Mouse (Mus musculus): ENCODE data around the gene Atf3. TPM values are rescaled to one million over a fixed set of nuclear protein-coding genes. Genes with fewer than 3 reads are reported as not detected.

Atf3 gene
- polyA plus RNA-seq, 1 experiment from 2014 or later, result 1.8 TPM

DNA sequence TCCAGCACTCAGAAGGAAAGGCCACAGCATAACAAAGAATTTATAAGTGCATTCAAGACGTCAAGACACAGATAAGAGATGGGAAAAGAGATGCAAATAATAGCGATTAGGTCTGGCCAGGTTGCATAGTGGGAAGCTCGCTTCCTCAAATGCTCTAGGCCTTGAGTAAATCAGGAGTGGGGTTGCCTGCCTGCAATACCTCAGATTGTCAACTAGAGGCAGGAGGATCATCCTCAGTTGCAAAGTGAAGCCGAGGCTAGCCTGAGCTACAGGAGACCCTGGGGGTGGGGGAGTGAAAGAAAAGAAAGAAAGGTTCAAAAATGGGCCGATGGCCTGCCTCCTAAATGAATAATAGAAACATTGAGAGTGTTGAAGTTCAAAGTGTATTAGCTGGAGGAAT is 12.0 kb downstream of the Atf3 start:
- Histone ChIP-seq H3K36me3 (ENCODE audit: control insufficient read depth, insufficient read depth, low read length) (no peaks in the 10 kb centered on the region), H3K9me3 (ENCODE audit: control insufficient read depth, low read length) (no peaks in the 10 kb centered on the region), H3K4me2 (ENCODE audit: low read length) (no peak overlapping the region), H3K9ac (replicated peaks; ENCODE audit: low read length) (no peak overlapping the region), H3K27me3 (ENCODE audit: control insufficient read depth, insufficient read depth, low read length) (no peaks in the 10 kb centered on the region), H3K27ac (replicated peaks; ENCODE audit: low read depth, low read length) (no peak overlapping the region), H3K4me3 (replicated peaks; ENCODE audit: low read depth, low read length) (no peak overlapping the region), H3K4me1 (ENCODE audit: control insufficient read depth, insufficient read depth, low read length) (no peaks in the 10 kb centered on the region)
- 82% methylated on average over 5 of the region's 5 CpGs for WGBS
- DNase-seq, result no peak
- no peak for ATAC-seq (ENCODE audit: low FRiP score, low TSS enrichment)

DNA sequence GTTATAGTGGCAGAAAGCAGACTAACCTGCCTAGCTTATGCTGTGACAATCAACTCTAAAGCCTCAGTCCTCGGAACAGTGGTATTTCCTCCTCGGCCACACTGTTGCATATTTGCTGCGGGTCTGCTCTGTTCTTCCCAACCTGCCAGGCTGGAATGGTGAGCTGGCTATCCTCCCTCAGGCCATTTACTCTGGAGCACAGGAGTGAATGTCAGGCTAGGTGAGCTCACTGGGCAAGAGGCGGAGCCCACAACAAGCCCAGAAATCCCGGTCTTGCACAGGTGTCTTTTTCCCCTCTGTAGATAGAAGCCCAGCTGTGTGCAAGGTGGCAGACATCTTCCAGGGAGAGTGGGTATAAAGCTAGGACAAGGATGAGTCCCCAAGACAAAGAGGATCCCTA is 13.0 kb downstream of the Atf3 start:
- Histone ChIP-seq H3K36me3 (ENCODE audit: control insufficient read depth, insufficient read depth, low read length) (no peaks in the 10 kb centered on the region), H3K4me2 (ENCODE audit: low read length) (no peak overlapping the region), H3K9me3 (ENCODE audit: control insufficient read depth, low read length) (no peaks in the 10 kb centered on the region), H3K4me3 (replicated peaks; ENCODE audit: low read depth, low read length) (no peak overlapping the region), H3K9ac (replicated peaks; ENCODE audit: low read length) (no peak overlapping the region), H3K27me3 (ENCODE audit: control insufficient read depth, insufficient read depth, low read length) (no peaks in the 10 kb centered on the region), H3K4me1 (ENCODE audit: control insufficient read depth, insufficient read depth, low read length) (no peaks in the 10 kb centered on the region), H3K27ac (replicated peaks; ENCODE audit: low read depth, low read length) (no peak overlapping the region)
- no peak for ATAC-seq (ENCODE audit: low FRiP score, low TSS enrichment)
- WGBS, result 88% methylated on average over 5 of the region's 5 CpGs
- DNase-seq, result no peak

DNA sequence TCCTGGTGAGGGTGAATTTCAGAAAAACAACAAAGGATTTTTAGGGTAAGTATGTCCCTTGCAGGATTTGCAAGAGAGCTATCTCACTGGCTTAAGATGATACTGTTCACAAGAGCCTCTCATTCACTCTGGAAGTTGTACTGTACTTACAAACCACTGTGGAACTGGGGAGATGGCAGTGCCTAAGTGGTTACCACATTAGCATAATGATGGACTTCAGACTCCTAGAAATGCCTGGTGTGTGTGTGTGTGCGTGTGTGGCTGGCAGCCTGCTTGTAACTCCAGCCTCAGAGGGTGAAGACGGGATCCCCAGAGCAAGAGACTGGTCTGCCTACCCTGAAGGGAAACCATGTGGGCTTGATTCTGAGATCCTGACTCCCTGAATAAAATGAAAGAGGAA is 14.3 kb downstream of the Atf3 start:
- H3K9ac ChIP-seq (replicated peaks; ENCODE audit: low read length), result no peak overlapping the region
- H3K4me1 ChIP-seq (ENCODE audit: control insufficient read depth, insufficient read depth, low read length), result no peaks in the 10 kb centered on the region
- no peak overlapping the region for H3K4me2 ChIP-seq (ENCODE audit: low read length)
- H3K9me3 ChIP-seq (ENCODE audit: control insufficient read depth, low read length), result no peaks in the 10 kb centered on the region
- DNase-seq, result no peak
- no peaks in the 10 kb centered on the region for H3K27me3 ChIP-seq (ENCODE audit: control insufficient read depth, insufficient read depth, low read length)
- no peak for ATAC-seq (ENCODE audit: low FRiP score, low TSS enrichment)
- WGBS, result 67% methylated on average over 2 of the region's 2 CpGs
- H3K27ac ChIP-seq (replicated peaks; ENCODE audit: low read depth, low read length), result no peak overlapping the region
- no peak overlapping the region for H3K4me3 ChIP-seq (replicated peaks; ENCODE audit: low read depth, low read length)
- H3K36me3 ChIP-seq (ENCODE audit: control insufficient read depth, insufficient read depth, low read length), result no peaks in the 10 kb centered on the region

GRCm38 (mm10) chr1:191202208-191202952 is 15.5 kb downstream of the Atf3 start:
- H3K9me3 ChIP-seq (ENCODE audit: control insufficient read depth, low read length), result no peaks in the 10 kb centered on the region
- no peak overlapping the region for H3K9ac ChIP-seq (replicated peaks; ENCODE audit: low read length)
- no peak overlapping the region for H3K4me2 ChIP-seq (ENCODE audit: low read length)
- 84% methylated on average over 11 of the region's 11 CpGs for WGBS
- H3K4me1 ChIP-seq (ENCODE audit: control insufficient read depth, insufficient read depth, low read length), result no peaks in the 10 kb centered on the region
- H3K4me3 ChIP-seq (replicated peaks; ENCODE audit: low read depth, low read length), result no peak overlapping the region
- DNase-seq (no peak), ATAC-seq (ENCODE audit: low FRiP score, low TSS enrichment) (no peak)
- H3K27ac ChIP-seq (replicated peaks; ENCODE audit: low read depth, low read length), result no peak overlapping the region
- no peaks in the 10 kb centered on the region for H3K36me3 ChIP-seq (ENCODE audit: control insufficient read depth, insufficient read depth, low read length)
- H3K27me3 ChIP-seq (ENCODE audit: control insufficient read depth, insufficient read depth, low read length), result no peaks in the 10 kb centered on the region

DNA sequence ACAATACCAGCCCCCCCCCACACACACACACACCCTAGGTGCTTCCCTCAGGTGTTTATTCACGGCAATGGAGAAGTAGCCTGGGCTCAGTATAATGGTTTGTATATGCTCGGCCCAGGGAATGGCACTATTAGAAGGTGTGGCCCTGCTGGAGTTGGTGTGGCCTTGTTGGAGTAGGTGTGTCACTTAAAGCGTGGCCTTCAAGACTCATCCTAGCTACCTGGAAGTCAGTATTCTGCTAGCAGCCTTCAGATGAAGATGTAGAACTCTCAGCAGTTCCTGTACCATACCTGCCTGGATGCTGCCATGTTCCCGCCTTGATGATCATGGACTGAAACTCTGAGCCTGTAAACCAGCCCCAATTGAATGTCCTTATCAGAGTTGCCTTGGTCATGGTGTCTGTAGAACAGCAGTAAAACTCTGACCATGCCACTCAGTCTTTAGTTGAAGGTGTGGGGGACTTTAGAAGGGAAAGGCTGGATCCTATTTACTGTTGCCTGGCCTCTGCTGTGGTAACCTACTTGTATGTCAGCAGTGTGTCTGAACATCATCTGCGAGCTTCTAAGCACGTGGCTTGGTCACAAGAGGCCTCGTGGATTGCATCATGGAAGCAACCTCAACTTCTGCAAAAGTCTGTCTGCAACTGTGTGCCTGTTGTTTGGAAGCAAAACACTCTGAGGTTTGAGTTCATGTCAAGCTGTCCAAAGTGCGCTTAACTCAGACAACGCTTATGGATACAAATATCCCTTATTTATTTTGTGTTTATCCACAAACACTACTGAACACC is 16.8 kb downstream of the Atf3 start:
- WGBS, result 87% methylated on average over 9 of the region's 9 CpGs
- no peaks in the 10 kb centered on the region for H3K27me3 ChIP-seq (ENCODE audit: control insufficient read depth, insufficient read depth, low read length)

DNA sequence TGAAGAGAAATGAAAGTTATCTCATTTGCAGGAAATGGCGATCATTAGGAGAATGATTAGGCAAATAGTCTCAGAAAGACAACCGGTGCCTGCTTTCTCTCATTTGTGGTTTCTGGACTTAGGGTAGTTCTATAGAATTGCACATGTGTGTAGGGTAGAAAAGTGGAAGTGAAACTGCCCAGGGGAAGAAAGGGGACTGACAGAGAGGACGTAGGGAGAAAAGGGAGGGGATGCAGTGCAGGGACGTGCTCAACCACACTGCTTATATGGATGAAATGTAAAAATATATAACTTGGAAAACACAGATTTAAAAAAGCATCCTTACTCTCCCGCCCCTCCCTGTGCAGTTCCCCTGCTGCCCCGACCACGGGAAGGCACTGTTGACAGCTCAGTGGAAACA is 19.9 kb downstream of the Atf3 start:
- no peak for DNase-seq

More for the DNA sequence above, 16.8 kb downstream of the Atf3 start:
- H3K4me2 ChIP-seq (ENCODE audit: low read length), result no peak overlapping the region
- H3K4me1 ChIP-seq (ENCODE audit: control insufficient read depth, insufficient read depth, low read length), result no peaks in the 10 kb centered on the region
- no peak for DNase-seq
- ATAC-seq (ENCODE audit: low FRiP score, low TSS enrichment), result no peak
- H3K4me3 ChIP-seq (replicated peaks; ENCODE audit: low read depth, low read length), result no peak overlapping the region
- H3K9me3 ChIP-seq (ENCODE audit: control insufficient read depth, low read length), result no peaks in the 10 kb centered on the region
- no peak overlapping the region for H3K9ac ChIP-seq (replicated peaks; ENCODE audit: low read length)
- no peak overlapping the region for H3K27ac ChIP-seq (replicated peaks; ENCODE audit: low read depth, low read length)
- H3K36me3 ChIP-seq (ENCODE audit: control insufficient read depth, insufficient read depth, low read length), result no peaks in the 10 kb centered on the region

GRCm38 (mm10) chr1:191196016-191196415 is 21.8 kb downstream of the Atf3 start:
- ATAC-seq (ENCODE audit: low FRiP score, low TSS enrichment), result no peak
- Histone ChIP-seq H3K27ac (replicated peaks; ENCODE audit: low read depth, low read length) (no peak overlapping the region), H3K36me3 (ENCODE audit: control insufficient read depth, insufficient read depth, low read length) (no peaks in the 10 kb centered on the region), H3K9me3 (ENCODE audit: control insufficient read depth, low read length) (no peaks in the 10 kb centered on the region), H3K27me3 (ENCODE audit: control insufficient read depth, insufficient read depth, low read length) (no peaks in the 10 kb centered on the region), H3K9ac (replicated peaks; ENCODE audit: low read length) (no peak overlapping the region), H3K4me2 (ENCODE audit: low read length) (no peak overlapping the region), H3K4me3 (replicated peaks; ENCODE audit: low read depth, low read length) (no peak overlapping the region), H3K4me1 (ENCODE audit: control insufficient read depth, insufficient read depth, low read length) (no peaks in the 10 kb centered on the region)
- DNase-seq, result no peak
- 90% methylated on average over 6 of the region's 6 CpGs for WGBS

More for the DNA sequence above, 19.9 kb downstream of the Atf3 start:
- no peak overlapping the region for H3K9ac ChIP-seq (replicated peaks; ENCODE audit: low read length)
- no peak overlapping the region for H3K27ac ChIP-seq (replicated peaks; ENCODE audit: low read depth, low read length)
- no peak overlapping the region for H3K4me3 ChIP-seq (replicated peaks; ENCODE audit: low read depth, low read length)
- no peaks in the 10 kb centered on the region for H3K9me3 ChIP-seq (ENCODE audit: control insufficient read depth, low read length)
- H3K36me3 ChIP-seq (ENCODE audit: control insufficient read depth, insufficient read depth, low read length), result no peaks in the 10 kb centered on the region
- no peaks in the 10 kb centered on the region for H3K27me3 ChIP-seq (ENCODE audit: control insufficient read depth, insufficient read depth, low read length)
- WGBS, result 80% methylated on average over 7 of the region's 7 CpGs
- H3K4me1 ChIP-seq (ENCODE audit: control insufficient read depth, insufficient read depth, low read length), result no peaks in the 10 kb centered on the region
- ATAC-seq (ENCODE audit: low FRiP score, low TSS enrichment), result no peak
- H3K4me2 ChIP-seq (ENCODE audit: low read length), result no peak overlapping the region

DNA sequence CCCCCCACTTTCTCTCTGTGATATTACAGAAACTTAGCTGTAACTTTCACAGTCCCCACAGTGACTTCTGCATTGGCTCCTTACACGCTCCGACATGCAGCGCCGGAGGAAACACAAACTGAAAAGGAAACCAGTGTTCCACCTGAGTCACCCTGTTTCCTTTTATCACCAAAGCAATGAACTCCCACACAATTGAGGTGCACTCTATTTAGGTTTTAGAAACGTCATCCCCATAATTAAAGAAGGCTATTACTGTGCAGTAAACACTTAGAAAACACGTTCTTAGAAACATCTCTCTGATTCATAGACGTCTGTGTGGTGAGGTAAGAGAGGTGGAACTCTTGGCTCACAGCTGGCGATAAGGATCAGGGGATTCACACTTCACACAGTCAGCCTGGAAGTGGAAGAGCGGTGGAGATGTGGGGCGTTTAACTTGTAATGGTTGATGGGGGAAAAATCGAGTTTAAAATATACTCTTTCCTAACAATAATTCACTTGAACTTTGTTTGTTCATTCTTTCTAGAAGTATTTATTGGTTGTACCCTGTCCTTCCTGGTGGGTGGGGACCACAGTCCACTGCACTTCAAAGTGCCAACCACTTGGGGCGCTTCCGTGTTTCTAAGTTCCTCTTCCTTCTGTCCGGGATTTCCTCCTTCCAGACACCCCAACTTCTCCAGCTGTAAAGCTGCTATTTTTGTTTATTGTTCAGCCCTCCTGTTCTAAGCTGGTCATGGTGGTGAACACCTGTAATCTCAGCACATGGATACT is 24.0 kb downstream of the Atf3 start:
- no peaks in the 10 kb centered on the region for H3K4me1 ChIP-seq (ENCODE audit: control insufficient read depth, insufficient read depth, low read length)
- H3K4me2 ChIP-seq (ENCODE audit: low read length), result no peak overlapping the region
- no peak overlapping the region for H3K4me3 ChIP-seq (replicated peaks; ENCODE audit: low read depth, low read length)
- ATAC-seq (ENCODE audit: low FRiP score, low TSS enrichment) (no peak), DNase-seq (no peak)
- H3K27ac ChIP-seq (replicated peaks; ENCODE audit: low read depth, low read length), result no peak overlapping the region
- 56% methylated on average over 14 of the region's 14 CpGs for WGBS
- H3K9ac ChIP-seq (replicated peaks; ENCODE audit: low read length), result no peak overlapping the region
- no peaks in the 10 kb centered on the region for H3K9me3 ChIP-seq (ENCODE audit: control insufficient read depth, low read length)
- no peaks in the 10 kb centered on the region for H3K27me3 ChIP-seq (ENCODE audit: control insufficient read depth, insufficient read depth, low read length)
- no peaks in the 10 kb centered on the region for H3K36me3 ChIP-seq (ENCODE audit: control insufficient read depth, insufficient read depth, low read length)
